Mouse (Mus musculus) lung, postnatal 25 days (tissue): ENCODE results near the gene Paip2b.
"Not testable (repeated sequence)": the region's sequence is repeated elsewhere in the genome, so short reads cannot be mapped to it uniquely, and the experiment has no call there.

Source experiments
- DNase-seq: peaks from one replicate; pipeline ENCODE4 v3.0.0; 2022; ENCODE audit warnings: low spot score

The Paip2b gene

GRCm38 (mm10) chr6:83831606-83832123, at the start of gene Paip2b:
Gene Paip2b, minus strand, starts transcription at chr6:83831741.
- peak; percentile 100 for DNase-seq

- DNase-seq = peak; percentile 51
Observed at GRCm38 (mm10) chr6:83879815-83880214, 48.3 kb upstream of the Paip2b start.

- peak; percentile 49 for DNase-seq
Observed at GRCm38 (mm10) chr6:83867598-83868585, 36.4 kb upstream of the Paip2b start.

- peak; percentile 95 for DNase-seq
Observed at GRCm38 (mm10) chr6:83866954-83867597, 35.5 kb upstream of the Paip2b start, which contains the start of gene Zfp638. Gene Zfp638, plus strand, starts transcription at chr6:83867109.

- no peak for DNase-seq
Observed at GRCm38 (mm10) chr6:83866423-83866822, 34.9 kb upstream of the Paip2b start.

- no peak for DNase-seq
Observed at GRCm38 (mm10) chr6:83863538-83863937, 32.0 kb upstream of the Paip2b start.

GRCm38 (mm10) chr6:83860033-83860432, 28.5 kb upstream of the Paip2b start:
- DNase-seq = no peak

GRCm38 (mm10) chr6:83857476-83857875, 25.9 kb upstream of the Paip2b start:
- no peak for DNase-seq

GRCm38 (mm10) chr6:83849446-83849845, 17.9 kb upstream of the Paip2b start:
- DNase-seq = no peak

- no peak for DNase-seq
Observed at GRCm38 (mm10) chr6:83846141-83846540, 14.6 kb upstream of the Paip2b start.

GRCm38 (mm10) chr6:83844913-83845312, 13.4 kb upstream of the Paip2b start:
- no peak for DNase-seq

- peak; percentile 21 for DNase-seq
Observed at GRCm38 (mm10) chr6:83840086-83840485, 8.5 kb upstream of the Paip2b start.

GRCm38 (mm10) chr6:83838046-83838445, 6.5 kb upstream of the Paip2b start:
- no peak for DNase-seq

- no peak for DNase-seq
Observed at GRCm38 (mm10) chr6:83836826-83837225, 5.3 kb upstream of the Paip2b start.

GRCm38 (mm10) chr6:83832393-83832792, 852 bp upstream of the Paip2b start:
- DNase-seq = not testable (repeated sequence)

- no peak for DNase-seq
Observed at GRCm38 (mm10) chr6:83830941-83831605, 468 bp downstream of the Paip2b start.

GRCm38 (mm10) chr6:83821856-83822255, 9.7 kb downstream of the Paip2b start:
- DNase-seq = no peak

- no peak for DNase-seq
Observed at GRCm38 (mm10) chr6:83820727-83821515, 10.6 kb downstream of the Paip2b start.

- no peak for DNase-seq
Observed at GRCm38 (mm10) chr6:83818996-83819395, 12.5 kb downstream of the Paip2b start.

- no peak for DNase-seq
Observed at GRCm38 (mm10) chr6:83815801-83816200, 15.7 kb downstream of the Paip2b start.

GRCm38 (mm10) chr6:83802846-83803245, 28.7 kb downstream of the Paip2b start:
- DNase-seq = no peak
